Mouse (Mus musculus) thymus, adult 2 months (tissue): ENCODE measurements around the gene Angel1. TPM values are rescaled to one million over a fixed set of nuclear protein-coding genes. Genes with fewer than 3 reads are reported as not detected.

Experiments used
- DNase-seq: peaks from one replicate; pipeline ENCODE4 v3.0.0; 2021
- H3K27ac ChIP-seq: fragments of 200-500 bp; 2 replicates; pipeline ENCODE4 v1.5.1; 2012; ENCODE audit warnings: low read length, control low read depth; ENCODE audit not compliant: control insufficient read depth, insufficient read depth
- H3K27me3 ChIP-seq: fragments of 200-500 bp; 2 replicates; pipeline ENCODE4 v1.6.1; 2012; ENCODE audit warnings: mild to moderate bottlenecking, low read length, moderate library complexity, mixed read lengths; ENCODE audit not compliant: control insufficient read depth, insufficient read depth
- H3K36me3 ChIP-seq: fragments of 200-500 bp; 2 replicates; pipeline ENCODE4 v1.6.1; 2012; ENCODE audit warnings: mild to moderate bottlenecking, low read length, moderate library complexity; ENCODE audit not compliant: control insufficient read depth, insufficient read depth
- H3K4me1 ChIP-seq: fragments of 200-500 bp; replicated peaks from 2 replicates; pipeline ENCODE4 v1.6.1; 2012; ENCODE audit warnings: low read length; ENCODE audit not compliant: control insufficient read depth, insufficient read depth
- H3K4me3 ChIP-seq: fragments of 200-500 bp; 2 replicates; pipeline ENCODE4 v1.5.1; 2012; ENCODE audit warnings: mild to moderate bottlenecking, low read length, control low read depth, moderate library complexity; ENCODE audit not compliant: control insufficient read depth, insufficient read depth
- CTCF ChIP-seq: fragments of 200-500 bp; IDR thresholded peaks from 2 replicates; pipeline ENCODE4 v1.5.1; 2012; ENCODE audit warnings: mild to moderate bottlenecking, control low read depth, low read length, moderate library complexity, borderline replicate concordance; ENCODE audit not compliant: control insufficient read depth, poor library complexity, insufficient read depth; ENCODE audit errors: extremely low read depth
- POLR2A ChIP-seq: fragments of 200-500 bp; IDR thresholded peaks from 2 replicates; pipeline ENCODE4 v1.6.1; 2012; ENCODE audit warnings: mild to moderate bottlenecking, low read length, control low read depth, moderate library complexity; ENCODE audit not compliant: control insufficient read depth, poor library complexity, insufficient read depth; ENCODE audit errors: extremely low read depth
- WGBS: fragments of 180-500 bp; shearing (Covaris S2); methylation state at CpG from one replicate; pipeline ENCODE4 v1.1.7; 2018; 5-methylcytosine and 5-hydroxymethylcytosine counted together
- polyA plus RNA-seq: library from polyadenylated mRNA; depleted of rRNA; stranded (reverse); fragments of >200 nt; gene quantifications from 2 replicates; pipeline ENCODE4 v1.2.3, GENCODE M21; 2012

Gene Angel1
- polyA plus RNA-seq, 1 experiment, result 8.4 TPM

DNA sequence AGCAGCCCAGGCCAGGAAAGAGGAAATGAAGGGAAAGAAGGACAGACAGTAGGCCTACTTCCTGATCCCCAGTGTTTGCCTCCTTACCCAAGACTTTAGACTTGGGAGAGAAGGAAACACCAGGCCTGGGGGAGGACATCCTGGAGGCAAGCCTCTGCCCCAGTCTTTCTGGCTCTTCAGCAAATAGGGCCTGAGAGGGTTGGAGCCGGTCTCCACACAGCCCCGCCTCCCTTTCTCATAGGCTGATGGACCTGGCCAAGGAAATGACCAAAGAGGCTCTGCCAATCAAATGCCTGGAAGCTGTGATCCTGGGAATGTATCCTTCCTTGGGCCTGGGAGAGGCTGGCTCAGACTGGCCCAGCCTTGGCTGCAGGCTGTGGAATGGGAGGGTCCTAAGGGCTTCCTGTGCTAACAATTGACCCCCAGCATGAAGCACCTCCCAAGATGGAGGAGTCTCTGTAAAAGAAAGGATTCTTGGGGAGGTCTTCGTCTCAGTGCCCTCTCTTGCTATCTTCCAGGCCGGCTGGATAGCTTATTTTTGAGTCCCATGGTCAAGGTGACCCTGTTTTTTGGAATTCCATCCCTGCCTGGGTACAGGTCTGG lies 38.2 kb downstream of the Angel1 start:
- no peak for TF ChIP-seq CTCF
- no peak for TF ChIP-seq POLR2A
- no peak overlapping the region for H3K4me3 ChIP-seq
- H3K36me3 ChIP-seq, result no peaks in the 10 kb centered on the region
- peaks cover 22% of the 10 kb centered on the region for H3K4me1 ChIP-seq
- H3K27ac ChIP-seq, result no peak overlapping the region
- no peak for DNase-seq
- 95% methylated on average over 4 of the region's 4 CpGs for WGBS
- H3K27me3 ChIP-seq, result no peaks in the 10 kb centered on the region

DNA sequence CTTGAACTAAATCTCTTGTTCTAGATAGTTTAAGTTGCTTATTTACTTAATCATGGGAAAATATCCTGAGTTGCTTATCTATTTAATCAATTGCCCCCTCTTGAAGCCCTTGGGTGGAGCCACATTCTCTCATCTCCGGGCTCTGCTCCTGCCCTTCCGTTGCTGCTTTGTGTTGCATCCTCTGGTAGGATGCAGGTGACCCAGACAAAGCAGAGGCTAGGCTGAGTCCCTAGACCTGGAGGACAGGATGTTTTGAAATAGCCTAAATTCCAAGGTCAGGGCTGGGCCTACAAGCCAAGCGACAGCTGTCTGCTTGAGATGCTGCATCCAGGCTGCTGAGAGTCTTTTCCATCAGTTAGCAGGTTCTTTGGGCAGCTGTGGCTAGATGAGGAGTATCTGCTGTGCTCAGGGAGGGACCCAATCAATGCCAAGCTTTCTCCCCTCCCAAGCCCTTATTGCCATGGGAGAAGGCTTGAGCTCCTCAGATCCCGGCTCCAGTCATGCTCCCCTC lies 38.8 kb downstream of the Angel1 start:
- 38% methylated on average over 4 of the region's 4 CpGs for WGBS
- H3K36me3 ChIP-seq, result no peaks in the 10 kb centered on the region
- TF ChIP-seq POLR2A, result no peak
- TF ChIP-seq CTCF, result no peak
- H3K4me3 ChIP-seq, result no peak overlapping the region
- H3K27ac ChIP-seq, result no peak overlapping the region
- H3K27me3 ChIP-seq, result no peaks in the 10 kb centered on the region
- H3K4me1 ChIP-seq, result peaks cover 16% of the 10 kb centered on the region
- DNase-seq, result no peak

DNA sequence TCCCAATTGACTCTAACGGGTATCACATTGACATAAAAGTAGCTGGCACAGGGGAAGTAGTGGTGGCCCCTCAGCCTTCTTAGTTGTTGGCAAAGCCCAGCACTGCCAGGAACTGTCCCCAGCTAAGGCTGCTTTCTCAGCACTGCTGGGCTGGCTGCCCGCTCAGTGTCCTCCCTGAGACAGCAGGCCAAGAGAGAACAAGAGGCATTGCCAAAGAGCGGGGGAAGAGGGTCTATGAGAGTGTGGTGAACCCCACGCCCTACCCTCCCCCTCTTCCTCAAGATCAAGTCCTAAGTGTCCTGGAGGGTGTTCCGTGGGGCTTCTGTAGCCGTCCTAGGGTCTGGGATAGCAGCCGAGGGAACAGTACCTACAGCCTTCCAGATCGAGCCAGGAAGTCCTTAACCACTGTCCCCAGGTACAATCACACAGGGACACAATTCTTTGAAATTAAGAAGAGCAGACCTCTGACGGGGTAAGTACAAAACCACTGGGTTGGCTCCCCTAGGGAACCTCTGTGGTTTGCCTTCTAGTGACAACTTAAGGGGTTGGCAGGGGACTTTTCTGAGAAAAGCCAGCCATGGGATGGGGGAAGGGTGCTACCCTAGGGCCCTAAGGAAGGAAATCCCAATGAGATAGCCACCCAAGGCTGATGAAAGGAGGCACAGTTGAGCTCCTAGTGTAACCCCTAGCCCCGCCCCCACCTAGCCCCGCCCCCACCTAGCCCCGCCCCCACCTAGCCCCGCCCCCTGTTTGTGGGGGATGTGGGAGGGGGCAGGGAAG lies 39.5 kb downstream of the Angel1 start:
- Histone ChIP-seq H3K4me3 (no peak overlapping the region), H3K27ac (no peak overlapping the region), H3K4me1 (peaks cover 15% of the 10 kb centered on the region), H3K27me3 (no peaks in the 10 kb centered on the region), H3K36me3 (no peaks in the 10 kb centered on the region)
- 9% methylated on average over 13 of the region's 13 CpGs for WGBS
- no peak for DNase-seq
- no peak for TF ChIP-seq POLR2A
- no peak for TF ChIP-seq CTCF

DNA sequence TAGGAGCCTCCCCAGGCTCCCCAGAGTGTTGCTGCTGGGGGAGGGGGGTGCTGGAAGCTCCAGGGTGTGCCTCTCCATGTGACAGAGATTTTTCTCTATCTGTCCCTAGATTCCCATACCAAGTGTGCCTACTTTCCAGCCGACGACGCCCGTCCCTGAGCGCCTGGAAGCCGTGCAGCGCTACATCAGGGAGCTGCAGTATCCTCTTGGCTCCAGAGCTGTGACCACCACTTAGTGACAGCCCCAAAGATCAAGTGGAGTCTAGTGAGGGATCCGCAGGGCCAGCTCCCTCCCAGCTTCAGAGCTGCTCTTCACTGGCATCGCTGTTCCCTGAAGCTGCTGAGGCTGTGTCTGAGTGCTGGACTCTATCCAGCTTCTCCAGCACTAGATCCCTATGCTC lies 41.0 kb downstream of the Angel1 start:
- H3K27me3 ChIP-seq, result no peaks in the 10 kb centered on the region
- H3K27ac ChIP-seq, result no peak overlapping the region
- no peaks in the 10 kb centered on the region for H3K36me3 ChIP-seq
- TF ChIP-seq CTCF, result no peak
- no peak for TF ChIP-seq POLR2A
- WGBS, result 96% methylated on average over 9 of the region's 9 CpGs
- no peak overlapping the region for H3K4me3 ChIP-seq
- peaks cover 11% of the 10 kb centered on the region for H3K4me1 ChIP-seq
- no peak for DNase-seq

DNA sequence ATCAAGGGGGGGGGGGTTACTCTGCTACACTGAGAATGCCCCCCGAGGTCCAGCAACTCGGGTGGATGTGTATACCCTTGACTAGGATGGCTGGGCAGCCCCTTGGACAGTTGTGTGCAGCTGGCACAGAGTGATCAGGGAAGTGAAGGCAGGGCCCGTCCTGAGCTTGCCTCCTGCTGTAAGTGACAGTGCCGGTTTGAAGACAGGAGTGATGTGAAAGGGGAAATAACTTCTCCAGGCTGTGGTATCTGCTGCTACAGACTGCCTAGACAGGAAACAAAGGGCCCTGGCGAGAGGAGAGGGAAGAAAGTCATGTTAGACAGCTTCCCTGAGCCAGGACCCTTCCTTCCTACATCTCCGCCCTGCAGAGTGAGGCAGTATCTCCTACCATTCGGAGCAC lies 42.6 kb downstream of the Angel1 start:
- no peak overlapping the region for H3K4me3 ChIP-seq
- DNase-seq, result no peak
- H3K36me3 ChIP-seq, result no peaks in the 10 kb centered on the region
- H3K4me1 ChIP-seq, result peaks cover 20% of the 10 kb centered on the region
- no peak overlapping the region for H3K27ac ChIP-seq
- no peak for TF ChIP-seq CTCF
- TF ChIP-seq POLR2A, result no peak
- H3K27me3 ChIP-seq, result peaks cover 3% of the 10 kb centered on the region; the same call in 1 of the 2 replicates
- 23% methylated on average over 7 of the region's 7 CpGs for WGBS

DNA sequence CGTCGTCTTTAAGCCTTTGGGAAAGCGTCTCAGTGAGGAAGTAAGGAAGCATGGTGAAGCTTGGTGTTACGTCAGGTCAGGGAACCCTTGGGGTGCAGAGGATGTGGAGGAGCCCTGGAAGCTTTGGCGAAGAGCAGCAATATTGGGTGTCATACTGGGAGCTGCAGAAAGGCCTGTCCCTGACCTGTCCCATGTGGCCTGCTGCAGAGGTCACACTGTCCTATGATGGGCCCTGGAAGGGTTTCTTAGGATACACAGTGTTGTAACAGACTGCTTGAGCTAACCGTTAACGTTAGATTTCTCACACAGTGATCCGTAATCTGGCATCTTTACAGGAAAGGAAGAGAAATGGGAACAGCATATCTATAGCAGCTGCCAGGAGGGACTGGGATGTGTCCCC lies 44.1 kb downstream of the Angel1 start:
- peaks cover 3% of the 10 kb centered on the region; the same call in 1 of the 2 replicates for H3K27me3 ChIP-seq
- H3K4me1 ChIP-seq, result peaks cover 19% of the 10 kb centered on the region
- no peak for DNase-seq
- H3K36me3 ChIP-seq, result no peaks in the 10 kb centered on the region
- no peak overlapping the region for H3K27ac ChIP-seq
- no peak overlapping the region for H3K4me3 ChIP-seq
- WGBS, result 94% methylated on average over 8 of the region's 8 CpGs
- TF ChIP-seq CTCF (no peak), POLR2A (no peak)

DNA sequence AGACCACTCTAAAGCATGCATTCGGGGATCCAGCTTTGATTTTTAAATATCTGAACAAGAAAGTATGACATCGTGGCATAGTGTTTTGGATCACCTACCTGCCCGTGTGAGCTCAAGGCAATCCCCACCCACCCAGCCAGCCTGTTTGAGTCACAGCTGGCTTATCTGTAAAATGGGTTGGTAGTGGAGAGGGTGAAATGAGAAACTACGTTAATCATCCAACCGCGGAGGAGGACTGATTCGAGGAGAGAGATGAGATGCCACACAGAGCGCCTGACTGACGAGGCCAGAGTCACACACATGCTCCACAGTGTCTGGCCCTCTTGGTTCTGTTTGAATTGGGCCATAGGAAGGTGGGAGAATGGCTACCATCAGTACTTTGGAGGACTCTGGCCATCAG lies 44.6 kb downstream of the Angel1 start:
- peaks cover 3% of the 10 kb centered on the region; the same call in 1 of the 2 replicates for H3K27me3 ChIP-seq
- H3K27ac ChIP-seq, result no peak overlapping the region
- DNase-seq, result no peak
- peaks cover 15% of the 10 kb centered on the region for H3K4me1 ChIP-seq
- no peaks in the 10 kb centered on the region for H3K36me3 ChIP-seq
- H3K4me3 ChIP-seq, result no peak overlapping the region
- TF ChIP-seq CTCF (no peak), POLR2A (no peak)
- WGBS, result 94% methylated on average over 9 of the region's 9 CpGs
